Mouse (Mus musculus) left cerebral cortex, postnatal 10 days (tissue): Measurements from ENCODE around the gene Ephb1. TPM values are rescaled to one million over a fixed set of nuclear protein-coding genes. Genes with fewer than 3 reads are reported as not detected.

Experiments used
- DNase-seq, 2 experiments: peaks; one replicate each; pipeline ENCODE4 v3.0.0; 2021 to 2022; ENCODE audit warnings: low spot score in 2 of 2, mixed read lengths in 1 of 2; ENCODE audit errors: extremely low spot score in 1 of 2
- intact Hi-C: fragments of 180-260 bp; cut with DNase I; formaldehyde crosslinking; loops from one replicate; pipeline ENCODE4 v1.15.1; 2025
- total RNA-seq, 2 experiments: library from RNA; stranded (reverse); gene quantifications; 2 replicates each; pipeline ENCODE4 v1.2.3; 2021

The Ephb1 gene
- total RNA-seq, 2 experiments from 2014 or later, result 37.7 to 37.8 TPM

DNA sequence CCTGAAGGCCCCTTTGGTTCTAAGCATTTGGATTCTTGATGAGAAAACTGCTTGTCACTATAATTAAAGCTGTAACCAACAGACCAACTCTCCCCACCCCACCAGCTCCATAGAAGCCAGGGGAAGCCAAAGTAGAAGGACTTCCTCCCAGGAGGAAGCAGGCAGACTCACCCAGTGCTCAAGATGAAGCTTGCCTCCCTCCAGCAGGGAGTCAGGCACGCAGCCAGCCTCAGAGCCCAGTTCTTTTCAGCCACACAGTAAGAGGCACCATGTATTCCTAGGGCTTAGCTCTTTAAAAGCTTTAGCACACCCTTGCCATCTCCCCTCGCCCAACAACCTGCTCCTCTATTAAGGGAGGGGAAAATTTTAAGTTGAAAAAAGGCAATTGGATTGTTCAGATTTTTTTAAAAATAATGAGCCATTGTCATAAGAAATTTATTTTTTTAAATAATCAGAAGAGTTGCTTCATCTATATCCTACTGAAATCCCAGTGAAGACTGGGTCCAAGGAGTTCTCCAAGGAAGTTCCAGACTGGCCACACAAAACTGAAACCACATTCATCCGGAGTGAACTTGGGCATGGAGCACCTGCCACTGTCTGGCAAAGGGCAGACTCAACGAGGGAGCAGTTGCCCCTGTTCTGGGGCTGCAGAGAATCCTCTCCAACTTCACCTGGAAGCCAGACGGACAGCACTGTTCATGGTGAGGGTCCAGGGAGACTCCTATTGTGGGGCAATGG is 81.6 kb downstream of the Ephb1 start:
- intact Hi-C loops, result no loop called here
- DNase-seq, result peak in 1 of 2 experiments; percentile 44

DNA sequence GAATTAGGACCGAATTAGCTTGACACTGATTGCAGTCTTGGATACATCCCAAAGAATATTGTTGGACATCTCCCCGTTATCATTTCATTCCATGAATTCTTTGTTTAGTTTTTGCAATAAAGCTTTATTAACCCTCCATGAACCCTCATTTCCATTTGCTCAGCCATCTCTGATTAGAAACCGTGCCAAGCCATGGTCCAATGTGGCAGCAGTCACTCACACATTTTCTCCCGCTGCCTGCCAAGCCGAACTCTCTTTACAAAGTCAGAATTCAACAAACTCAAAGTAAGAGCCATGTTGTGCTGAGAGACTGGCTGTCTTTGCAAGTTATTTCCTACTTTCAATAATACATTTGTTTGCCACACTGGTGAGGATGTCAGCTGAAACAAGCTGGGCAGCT is 84.0 kb downstream of the Ephb1 start:
- no peak for DNase-seq
- intact Hi-C loops, result no loop called here

DNA sequence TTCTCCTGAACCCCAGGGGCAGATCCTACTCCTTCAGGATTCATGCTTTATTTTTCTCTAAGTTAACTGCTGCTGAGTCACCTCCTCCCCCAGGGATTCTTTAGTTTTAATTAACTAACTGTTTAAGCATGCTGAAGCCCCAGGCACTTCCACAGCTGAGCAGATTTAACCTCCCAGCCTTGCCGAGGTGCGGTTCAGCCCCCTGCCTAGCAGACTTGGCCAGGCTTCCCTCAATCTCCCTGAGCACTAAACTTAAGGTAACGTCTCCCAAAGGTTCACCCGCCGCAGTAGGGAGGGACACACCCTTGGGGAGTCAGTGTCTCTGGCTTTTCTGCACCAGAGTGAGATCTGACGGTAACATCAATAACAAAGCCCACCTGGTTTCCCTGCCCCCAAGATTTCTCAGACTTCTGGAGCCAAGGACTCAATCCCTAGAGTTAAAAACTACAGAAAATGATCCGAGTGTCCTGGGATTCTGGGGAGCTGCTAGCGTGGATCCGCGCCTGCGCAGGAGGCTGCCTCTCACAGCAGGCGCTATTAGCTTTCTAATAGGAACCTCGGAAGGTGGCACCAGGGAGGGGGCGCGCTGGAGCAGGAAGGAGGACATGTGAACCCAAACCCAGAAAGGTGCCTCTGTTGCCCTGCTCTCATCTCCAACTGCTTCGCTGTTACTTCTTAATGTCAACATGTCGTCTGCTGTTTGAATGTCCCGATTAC is 87.0 kb downstream of the Ephb1 start:
- intact Hi-C loops, result no loop called here
- DNase-seq, result peak in 1 of 2 experiments; percentile 50

DNA sequence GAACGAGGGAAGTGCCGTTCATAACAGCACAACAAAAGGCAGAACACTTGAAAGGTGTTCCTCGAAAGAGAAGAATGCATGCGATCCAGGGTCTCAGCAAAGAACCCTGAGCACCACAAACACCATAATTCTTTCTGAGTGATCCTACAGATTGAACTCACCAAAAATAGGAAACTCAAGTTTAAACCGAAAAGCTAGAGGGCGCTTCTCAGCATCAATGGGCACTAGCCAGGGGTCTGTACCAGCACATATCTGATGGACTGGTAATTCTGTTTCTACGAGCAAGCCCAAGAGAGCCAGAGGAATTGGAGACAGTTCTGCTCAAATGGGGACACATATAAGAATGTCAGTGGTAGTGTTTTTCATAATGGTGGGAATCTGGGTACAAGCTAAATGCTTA is 90.7 kb downstream of the Ephb1 start:
- no peak for DNase-seq
- intact Hi-C loops, result loop anchor here (5.0 kb wide), 1 partner anchor 89 kb away; the partner anchor contains the start of gene Ephb1

DNA sequence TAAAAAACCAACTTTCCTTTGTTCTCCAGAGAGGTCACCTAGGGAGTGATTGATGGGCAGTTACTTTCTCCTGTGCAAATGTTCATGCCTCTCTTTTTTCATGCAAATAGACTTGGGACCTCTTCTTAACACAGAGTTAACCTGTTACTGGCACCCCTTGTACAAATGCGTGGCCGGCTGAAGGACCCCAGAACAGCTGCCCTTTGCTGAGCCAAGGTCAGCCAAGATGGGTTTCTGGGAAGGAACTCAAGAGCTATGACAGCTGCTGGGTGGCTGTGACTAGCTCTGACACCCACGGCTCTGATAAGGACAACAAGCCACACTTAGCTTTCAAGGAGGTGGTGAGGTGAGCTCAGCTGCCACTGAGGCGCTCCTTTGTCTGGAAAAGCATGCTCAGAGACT is 92.4 kb downstream of the Ephb1 start:
- intact Hi-C loops, result loop anchor here (5.0 kb wide), 1 partner anchor 90 kb away; the partner anchor contains the start of gene Ephb1
- DNase-seq, result no peak

DNA sequence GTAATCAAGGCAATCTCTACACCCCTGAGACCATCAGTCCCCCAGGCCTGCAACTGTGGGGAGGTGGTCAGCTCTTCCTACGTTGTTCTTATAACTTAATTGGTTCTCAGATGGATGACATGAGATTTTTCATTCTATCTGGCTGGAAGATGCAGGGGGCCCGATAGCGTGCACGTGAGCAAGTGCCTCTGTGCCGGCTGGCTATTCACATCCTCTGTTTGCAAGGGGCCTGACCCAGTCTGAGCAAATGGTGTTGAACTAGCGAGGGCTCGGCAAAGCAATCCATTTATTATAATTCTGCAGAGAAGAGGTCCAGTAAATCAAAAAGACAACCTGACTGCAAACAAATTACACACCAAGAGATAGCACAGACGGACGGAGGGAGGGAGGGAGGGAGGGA is 93.0 kb downstream of the Ephb1 start:
- intact Hi-C loops, result loop anchor here (5.0 kb wide), 1 partner anchor 91 kb away; the partner anchor contains the start of gene Ephb1
- no peak for DNase-seq

DNA sequence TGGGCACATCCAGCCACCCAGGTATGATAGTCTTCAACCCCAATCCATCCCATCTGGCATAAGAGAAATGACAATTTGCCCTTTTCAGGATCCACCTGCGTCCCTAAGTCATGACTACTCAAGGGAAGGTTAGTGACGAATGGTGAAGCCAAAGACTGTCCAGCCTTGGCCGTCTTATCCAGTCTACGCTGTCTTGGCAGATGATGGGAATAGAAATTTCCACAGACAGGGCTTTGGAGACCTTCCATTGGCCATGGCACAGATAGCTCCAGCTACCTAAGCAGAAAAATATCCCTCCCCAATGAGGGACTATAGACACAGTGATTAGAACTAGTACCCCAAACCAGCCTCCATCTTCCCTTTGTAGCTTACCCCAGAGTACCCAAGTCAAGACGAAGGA is 98.1 kb downstream of the Ephb1 start:
- DNase-seq, result no peak
- intact Hi-C loops, result no loop called here

DNA sequence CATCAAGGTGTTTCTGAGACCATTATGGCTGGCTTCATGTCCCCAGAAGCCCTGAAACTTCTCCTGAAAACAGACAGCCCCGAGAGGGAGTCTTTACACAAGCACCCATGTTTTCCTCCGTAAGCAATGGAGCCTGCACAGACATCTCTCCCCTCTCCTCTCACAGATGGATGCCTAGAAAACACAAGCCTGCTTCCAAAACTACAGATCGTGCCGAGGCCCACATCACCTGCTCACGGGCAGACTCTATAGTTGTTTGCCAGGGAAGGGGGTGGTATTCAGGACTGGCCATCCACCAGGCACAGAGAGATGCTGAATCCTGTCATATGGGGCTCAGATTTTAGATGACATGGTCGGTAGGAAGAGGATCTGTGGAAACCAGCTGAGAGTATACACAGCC is 98.7 kb downstream of the Ephb1 start:
- no peak for DNase-seq
- intact Hi-C loops, result no loop called here

DNA sequence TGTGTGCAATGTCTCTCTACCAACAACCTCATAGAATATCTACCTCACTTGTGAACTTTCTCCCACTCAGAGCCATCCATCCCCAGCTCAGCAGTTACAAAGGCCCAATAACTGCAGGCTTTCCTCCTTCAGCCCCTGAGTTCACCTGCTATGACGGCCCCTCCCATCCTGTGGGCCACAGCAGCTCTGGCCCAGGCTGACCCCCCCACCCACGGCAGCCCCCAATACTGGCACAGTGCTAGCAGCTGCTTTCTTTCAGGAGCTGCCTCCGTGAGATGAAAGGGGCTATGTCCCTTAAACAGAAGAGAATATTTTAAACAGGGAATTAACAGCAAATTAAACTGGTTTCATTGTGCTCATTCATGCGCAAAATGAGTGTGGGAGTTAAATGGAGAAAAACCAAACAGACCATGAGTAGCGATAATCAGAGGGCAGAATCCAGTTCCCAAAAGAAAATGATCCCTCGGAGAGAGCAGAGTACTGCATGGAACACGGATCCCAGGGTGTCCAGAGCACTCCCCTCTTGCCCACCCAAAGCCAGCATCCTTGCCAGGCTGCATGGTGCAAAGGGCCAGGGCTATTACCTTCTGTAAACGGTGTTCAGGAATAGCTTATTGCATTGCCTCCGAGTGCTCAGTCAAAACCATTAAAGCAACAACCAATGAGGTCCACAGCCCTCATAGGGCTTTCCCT is 105.2 kb downstream of the Ephb1 start:
- no peak for DNase-seq
- intact Hi-C loops, result no loop called here

DNA sequence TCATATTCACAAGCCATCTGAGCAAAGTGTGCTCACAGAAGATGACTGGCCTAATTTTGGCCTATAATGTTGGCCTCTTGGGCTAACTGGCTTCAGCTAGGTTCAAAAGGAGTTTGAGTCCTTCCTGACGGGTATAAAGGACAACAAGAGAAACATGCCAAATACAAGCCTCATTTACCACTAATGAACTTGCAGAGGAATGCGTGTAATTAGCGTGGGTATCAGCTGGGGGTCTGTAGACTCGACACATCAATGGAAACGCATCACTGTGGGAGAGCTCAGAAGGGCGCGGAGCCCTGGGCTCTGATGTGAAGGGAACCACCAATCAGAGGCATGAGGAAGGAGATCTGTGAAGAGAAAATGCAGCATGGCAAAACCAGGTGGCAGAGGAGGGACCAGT is 108.9 kb downstream of the Ephb1 start:
- intact Hi-C loops, result no loop called here
- no peak for DNase-seq

DNA sequence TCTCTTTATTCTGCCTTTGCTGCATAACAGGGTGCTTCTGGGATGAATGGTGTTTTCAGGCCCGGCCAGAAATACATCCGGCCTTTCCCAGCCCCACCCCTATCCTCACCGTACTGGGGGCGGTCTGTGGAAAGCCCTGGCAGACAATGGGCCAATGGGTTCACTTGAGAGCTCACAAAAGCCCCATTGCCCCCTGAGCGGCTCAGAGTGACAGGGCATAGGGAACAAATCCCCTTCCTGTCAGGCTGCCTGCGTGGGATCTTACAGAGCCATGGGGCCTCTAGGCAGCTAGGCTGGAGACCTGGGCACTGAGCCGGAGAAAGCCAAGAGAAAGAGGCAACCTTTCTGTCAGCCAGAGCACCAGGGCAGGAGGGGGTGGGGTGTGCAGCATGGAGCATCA is 111.2 kb downstream of the Ephb1 start:
- DNase-seq, result no peak
- intact Hi-C loops, result no loop called here

DNA sequence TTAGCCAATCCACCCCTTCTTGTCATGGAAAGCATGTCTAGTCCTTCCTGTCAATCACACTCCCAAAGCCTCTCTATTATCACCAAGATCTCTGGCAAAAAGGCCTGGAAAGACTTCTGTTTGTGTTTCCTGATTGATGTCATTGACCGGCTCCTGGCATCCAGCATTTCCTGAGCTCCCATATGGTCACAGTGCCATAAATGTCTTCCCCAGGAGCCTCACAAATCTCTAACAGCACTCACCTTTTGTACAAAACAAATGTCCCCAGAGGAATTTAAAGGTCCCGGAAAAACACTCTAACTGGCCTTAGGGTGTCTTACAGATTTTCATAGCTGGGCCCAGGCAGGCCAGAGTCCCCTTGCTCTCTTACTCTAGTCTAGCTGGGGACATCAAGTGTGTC is 112.9 kb downstream of the Ephb1 start:
- DNase-seq, result no peak
- intact Hi-C loops, result no loop called here

DNA sequence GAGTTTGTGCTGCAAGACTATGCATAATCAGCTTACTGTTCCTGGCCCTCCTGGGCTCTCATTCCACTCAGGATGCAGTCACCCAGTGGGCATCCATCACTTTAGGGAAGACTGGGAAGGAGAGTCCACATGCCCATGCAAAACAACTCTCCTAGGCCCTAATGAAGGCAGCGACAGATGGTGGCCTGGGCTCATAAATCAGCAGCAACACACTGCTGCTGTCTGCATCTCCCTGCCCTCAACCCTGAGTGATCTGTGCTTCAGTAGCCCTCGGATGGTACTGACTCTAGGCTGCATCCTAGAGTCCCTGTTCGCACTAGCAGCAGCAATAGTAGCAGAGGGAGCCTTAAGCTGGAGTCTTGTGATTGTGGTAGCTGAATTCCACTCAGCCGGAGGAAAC is 114.3 kb downstream of the Ephb1 start:
- no peak for DNase-seq
- intact Hi-C loops, result no loop called here

DNA sequence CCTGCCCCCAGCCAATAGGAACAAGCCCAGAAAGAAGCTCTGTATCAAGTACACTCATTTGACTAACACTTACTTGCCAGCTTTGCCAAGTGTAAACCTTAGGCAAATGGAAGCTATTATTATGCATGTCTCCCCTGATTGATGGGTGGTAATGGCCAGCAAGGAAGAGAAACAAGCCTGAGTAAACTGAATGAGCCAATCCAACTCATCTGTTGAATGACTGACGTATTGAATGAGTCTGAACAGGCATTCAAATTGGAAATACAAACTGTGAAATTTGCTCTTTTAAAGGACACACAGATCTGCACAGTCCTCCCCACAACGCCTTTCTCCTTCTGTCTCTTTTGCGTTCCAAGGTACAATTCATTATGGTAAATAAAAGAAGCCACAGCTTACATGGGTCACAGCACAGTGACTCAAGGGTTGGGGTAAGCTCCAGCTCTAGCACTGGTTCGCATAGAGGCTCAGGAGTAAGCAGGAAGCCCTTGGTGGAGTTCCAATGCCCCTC is 119.0 kb downstream of the Ephb1 start:
- DNase-seq, result no peak
- intact Hi-C loops, result no loop called here

DNA sequence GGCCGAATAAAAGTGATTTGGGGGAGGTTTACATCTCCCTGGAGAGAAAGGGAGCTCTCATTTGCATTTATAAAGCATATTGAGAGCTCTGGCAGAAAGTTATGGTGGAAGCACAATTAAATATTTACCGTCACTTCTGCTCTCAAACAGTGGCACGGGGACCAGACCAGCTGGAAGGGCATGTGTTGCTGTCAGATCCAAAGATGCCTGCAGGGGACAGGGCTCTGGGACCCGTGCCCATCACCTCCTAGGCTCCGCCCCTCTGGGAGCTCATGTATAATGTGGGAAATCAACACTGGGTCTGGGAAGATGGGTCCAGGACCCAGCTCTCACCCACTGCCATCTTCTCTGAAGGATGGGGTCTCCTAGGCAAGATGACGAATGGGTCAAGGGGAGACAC is 123.2 kb downstream of the Ephb1 start:
- intact Hi-C loops, result no loop called here
- DNase-seq, result no peak

DNA sequence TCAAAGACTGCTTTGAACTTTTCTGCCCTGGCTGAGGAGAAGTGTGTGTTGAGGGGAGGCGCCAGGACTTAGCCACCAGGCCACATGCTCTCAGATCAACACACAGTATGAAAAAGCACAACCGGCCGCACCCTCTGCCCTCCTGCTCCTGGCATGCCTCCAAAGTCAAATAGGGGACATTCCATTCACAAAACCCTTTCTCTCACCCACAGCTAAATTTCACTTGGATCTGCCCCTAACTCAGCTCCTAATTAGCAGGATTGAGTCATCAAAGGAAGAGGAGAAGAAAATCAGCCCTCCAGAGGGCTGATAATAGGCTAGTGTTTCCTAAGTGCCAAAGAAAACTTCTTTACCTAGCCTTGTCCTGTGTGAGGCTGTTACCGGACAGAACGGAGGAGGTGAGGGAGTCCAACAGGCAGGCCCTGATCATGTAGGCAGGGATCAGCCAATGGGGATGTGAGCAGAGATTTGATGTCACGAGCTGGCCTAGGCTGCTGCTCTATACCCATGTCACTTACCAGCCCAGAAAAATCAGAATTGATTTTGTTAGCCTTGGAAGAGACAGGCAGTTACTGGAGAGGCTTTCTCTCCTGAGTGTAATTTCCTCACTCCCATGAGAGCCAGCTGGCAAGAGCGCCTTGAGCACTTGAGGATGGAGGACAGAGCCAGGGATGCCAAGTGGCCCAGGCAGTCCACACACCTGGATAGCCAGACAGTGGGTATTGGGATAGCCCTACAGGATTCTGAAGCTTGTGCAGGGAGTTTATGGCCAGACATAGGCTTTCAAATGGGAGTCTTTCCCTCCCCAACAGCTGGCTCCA is 137.5 kb downstream of the Ephb1 start:
- intact Hi-C loops, result no loop called here
- no peak for DNase-seq

DNA sequence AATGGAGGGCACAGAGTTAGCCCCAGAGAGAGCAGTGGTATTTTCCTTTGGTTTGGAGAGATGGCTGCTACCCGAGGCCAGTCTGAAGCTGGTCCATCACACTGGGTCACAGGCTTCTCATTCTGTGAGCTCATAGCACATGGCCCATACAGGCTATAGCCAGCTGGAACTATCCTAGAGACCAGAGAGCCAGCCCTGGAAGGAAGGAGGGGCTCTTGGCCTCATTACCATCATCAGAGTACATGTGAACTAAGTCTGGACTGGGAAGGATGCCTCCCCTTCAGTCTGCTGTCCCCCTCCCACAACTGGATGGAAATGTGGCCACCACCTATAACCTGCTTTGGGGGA is 142.5 kb downstream of the Ephb1 start:
- intact Hi-C loops, result no loop called here
- DNase-seq, result no peak

DNA sequence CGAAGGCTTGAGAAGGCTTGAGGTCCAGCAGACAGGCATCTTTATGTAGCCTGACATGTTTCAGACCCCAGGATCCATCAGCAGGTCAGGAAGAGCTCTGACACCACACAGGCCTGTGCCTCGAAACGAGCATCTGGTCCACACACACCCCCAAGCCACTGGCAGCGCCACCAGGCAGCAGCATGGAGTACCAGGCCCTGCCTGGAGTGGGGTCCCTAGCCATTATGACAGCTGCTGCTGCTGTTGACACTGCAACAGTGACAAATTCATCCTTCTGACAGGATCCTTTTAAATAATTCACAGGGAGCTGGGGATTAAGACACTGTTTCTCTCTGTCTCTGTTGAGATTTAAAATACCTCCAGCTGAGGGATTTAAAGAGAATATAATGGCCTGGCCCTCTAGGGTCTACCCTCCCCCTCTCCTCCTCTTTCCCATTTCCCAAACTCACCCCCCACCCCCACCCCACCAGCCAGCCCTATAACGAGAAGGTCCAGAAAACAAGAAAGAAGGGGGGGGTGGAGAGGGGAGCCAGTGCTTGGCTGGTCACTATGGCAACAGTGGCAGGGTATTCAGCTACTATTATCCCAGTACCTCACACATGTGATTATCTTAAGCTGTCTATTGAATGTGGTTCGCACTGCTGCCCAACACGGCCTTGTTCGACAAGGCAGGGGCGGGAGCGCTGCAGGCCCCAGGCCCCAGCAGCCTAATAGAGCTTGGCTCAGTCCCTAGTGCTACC is 143.0 kb downstream of the Ephb1 start:
- intact Hi-C loops, result no loop called here
- DNase-seq, result peak; percentile 31 to 40
